Mouse (Mus musculus) midbrain, embryonic 14.5 days (tissue): Measurements from ENCODE around the gene Slc30a3. TPM values are rescaled to one million over a fixed set of nuclear protein-coding genes. Genes with fewer than 3 reads are reported as not detected.
A peak's percentile ranks its signal among the peaks of the same experiment; 100 is the strongest.

ENCODE experiments used
- ATAC-seq: fragments of 200-750 bp; cut with Nextera tagmentation; 2 replicates; pipeline ENCODE4 v1.8.0; 2017; ENCODE audit warnings: moderate number of reproducible peaks, moderate library complexity; ENCODE audit not compliant: low FRiP score, low TSS enrichment
- DNase-seq: peaks from one replicate; pipeline ENCODE4 v3.0.0-alpha.2; 2015
- H3K27ac ChIP-seq: fragments of 300-500 bp; sonication (generic); replicated peaks from 2 replicates; pipeline ENCODE4 v1.5.1; 2014; ENCODE audit warnings: mild to moderate bottlenecking, low read depth, low read length, moderate library complexity
- H3K27me3 ChIP-seq: fragments of 300-500 bp; sonication (generic); 2 replicates; pipeline ENCODE4 v1.6.1; 2014; ENCODE audit warnings: low read length, control low read depth, mixed read lengths; ENCODE audit not compliant: control insufficient read depth, insufficient read depth
- H3K36me3 ChIP-seq: fragments of 300-500 bp; sonication (generic); 2 replicates; pipeline ENCODE4 v1.6.1; 2014; ENCODE audit warnings: low read length, control low read depth; ENCODE audit not compliant: control insufficient read depth, insufficient read depth
- H3K4me1 ChIP-seq: fragments of 300-500 bp; sonication (generic); 2 replicates; pipeline ENCODE4 v1.6.1; 2014; ENCODE audit warnings: mild to moderate bottlenecking, antibody characterized with exemption, low read length, control low read depth; ENCODE audit not compliant: control insufficient read depth, insufficient read depth
- H3K4me2 ChIP-seq: fragments of 300-500 bp; sonication (generic); 2 replicates; pipeline ENCODE4 v1.6.1; 2014; ENCODE audit warnings: mild to moderate bottlenecking, low read length, moderate library complexity
- H3K4me3 ChIP-seq: fragments of 300-500 bp; sonication (generic); replicated peaks from 2 replicates; pipeline ENCODE4 v1.5.1; 2014; ENCODE audit warnings: low read depth, low read length
- H3K9ac ChIP-seq: fragments of 300-500 bp; sonication (generic); replicated peaks from 2 replicates; pipeline ENCODE4 v1.6.1; 2014; ENCODE audit warnings: mild to moderate bottlenecking, low read length, moderate library complexity
- H3K9me3 ChIP-seq: fragments of 300-500 bp; sonication (generic); 2 replicates; pipeline ENCODE4 v1.6.1; 2016; ENCODE audit warnings: low read length, control low read depth, mixed read lengths; ENCODE audit not compliant: control insufficient read depth
- WGBS: fragments of 180-500 bp; shearing (Covaris S2); extraction: QIAGEN DNeasy Blood & Tissue Kit; methylation state at CpG from one replicate; pipeline ENCODE4 v1.1.7; 2014; 5-methylcytosine and 5-hydroxymethylcytosine counted together
- polyA plus RNA-seq: library from polyadenylated mRNA; unstranded; fragments of >200 nt; fragmentation: Nextera tagmentation; extraction: Ambion mirVana; gene quantifications from 2 replicates; pipeline ENCODE4 v1.2.1, GENCODE M21; 2014

Slc30a3 gene
- polyA plus RNA-seq: 19.8 and 20.0 TPM in 2 replicates

DNA sequence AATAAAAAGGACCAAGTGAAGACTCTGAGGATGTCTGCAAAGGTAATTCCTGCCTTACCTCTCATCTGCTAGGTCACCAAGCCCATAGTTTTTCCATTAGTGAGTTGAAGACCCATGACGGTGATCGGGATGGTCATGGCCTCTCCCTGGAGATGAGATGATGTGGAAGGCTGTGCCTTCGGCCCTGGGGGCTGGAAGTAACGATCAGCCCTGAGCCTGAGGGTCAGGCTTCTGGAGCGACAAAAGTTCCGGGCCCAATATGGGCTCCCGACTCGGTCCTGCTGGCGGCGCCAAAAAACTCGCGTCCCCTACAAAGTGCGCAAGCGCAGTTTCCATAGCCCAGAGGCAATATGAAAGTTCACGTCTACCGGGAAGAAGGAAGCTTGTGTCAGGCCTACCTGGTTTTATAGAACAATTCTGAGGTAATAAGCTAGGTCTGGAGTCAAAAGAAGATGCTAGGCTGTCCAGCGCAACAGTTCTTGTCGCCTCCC, at the start of gene Slc30a3:
Gene Slc30a3 (minus strand): TSS at position 238 of the 491 bp plus-strand sequence.
- no peak within 1 kb of the TSS for H3K4me2 ChIP-seq
- 91% methylated on average over 18 of the region's 18 CpGs for WGBS
- no peaks in the 10 kb centered on the region for H3K9me3 ChIP-seq
- no peak within 1 kb of the TSS for H3K27ac ChIP-seq
- H3K4me1 ChIP-seq: no peaks in the 10 kb centered on the region
- ATAC-seq: no peak
- H3K36me3 ChIP-seq: no peaks in the 10 kb centered on the region
- no peak within 1 kb of the TSS for H3K9ac ChIP-seq
- H3K27me3 ChIP-seq: no peaks in the 10 kb centered on the region
- no peak within 1 kb of the TSS for H3K4me3 ChIP-seq
- no peak for DNase-seq

DNA sequence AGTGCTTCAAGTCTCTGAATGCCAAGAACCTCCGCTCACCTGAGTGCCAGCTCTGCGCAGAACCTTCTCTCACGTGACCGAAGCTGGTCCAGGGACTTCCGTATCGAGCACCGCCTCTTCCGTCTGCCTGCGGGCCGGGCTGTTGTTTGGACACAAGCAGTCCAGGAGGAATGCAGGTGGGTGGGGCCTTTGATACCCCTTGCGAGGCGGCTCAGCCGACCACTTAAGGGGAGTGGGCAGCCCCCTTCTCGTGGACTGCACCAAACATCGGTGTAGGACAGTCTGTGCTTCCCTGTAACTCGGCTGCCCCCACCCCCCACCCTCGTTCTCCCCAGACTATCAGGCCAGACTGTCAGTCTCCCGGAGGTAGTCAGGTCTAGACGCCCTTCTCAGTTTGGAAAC, 46.1 kb upstream of the Slc30a3 start, which contains the start of gene Mpv17:
Gene Mpv17 (minus strand): TSS at position 100 of the 402 bp plus-strand sequence.
- Histone ChIP-seq H3K9ac (peak within 1 kb of the TSS; percentile 75), H3K4me3 (peak within 1 kb of the TSS; percentile 68), H3K4me2 (peak within 1 kb of the TSS; percentile 65), H3K27me3 (no peaks in the 10 kb centered on the region), H3K9me3 (no peaks in the 10 kb centered on the region), H3K36me3 (peaks cover 40% of the 10 kb centered on the region), H3K4me1 (peaks cover 6% of the 10 kb centered on the region; the same call in 1 of the 2 replicates), H3K27ac (peak within 1 kb of the TSS; percentile 72)
- 0% methylated on average over 19 of the region's 19 CpGs for WGBS
- ATAC-seq: peak; percentile 92
- peak; percentile 91 for DNase-seq

DNA sequence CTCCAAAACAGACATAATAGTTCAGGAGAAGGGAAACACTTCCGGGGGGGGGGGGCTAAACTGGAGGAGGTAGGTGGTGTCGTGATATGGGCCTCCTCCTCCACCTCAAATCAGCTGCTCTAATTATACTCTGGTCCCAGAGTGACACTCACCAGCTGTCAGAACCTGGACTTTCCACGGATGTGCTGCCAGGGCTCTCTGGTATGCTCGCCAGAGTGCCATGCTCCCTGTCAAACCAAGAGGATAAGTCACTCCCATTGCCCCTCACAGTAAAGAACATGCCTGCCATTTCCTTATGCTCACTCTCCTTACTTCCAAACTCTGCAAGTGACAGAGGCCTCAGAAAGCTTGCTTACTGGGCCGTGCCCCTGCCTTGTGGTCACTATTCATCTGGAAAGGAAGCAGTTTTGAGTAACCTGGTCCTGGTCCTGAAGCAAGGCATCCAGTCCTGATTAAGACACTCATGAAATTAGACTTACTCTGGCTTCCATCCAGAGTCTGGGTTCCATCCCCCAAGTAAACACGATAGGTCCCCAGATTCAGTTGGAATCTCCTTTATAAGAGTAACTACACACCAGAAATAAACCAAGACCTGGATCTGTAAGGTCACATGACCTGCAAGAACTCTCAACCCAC, 45.6 kb upstream of the Slc30a3 start:
- Histone ChIP-seq H3K36me3 (peaks cover 35% of the 10 kb centered on the region), H3K9me3 (no peaks in the 10 kb centered on the region), H3K4me1 (peaks cover 6% of the 10 kb centered on the region; the same call in 1 of the 2 replicates), H3K9ac (peak overlapping the region; percentile 75), H3K27me3 (no peaks in the 10 kb centered on the region), H3K4me2 (peak overlapping the region; percentile 65), H3K4me3 (peak overlapping the region; percentile 68), H3K27ac (peak overlapping the region; percentile 72; the same call in 1 of the 2 replicates)
- WGBS: 36% methylated on average over 6 of the region's 6 CpGs
- no peak for DNase-seq
- 0 out of 2 replicates have a peak, but pooled peaks have one; percentile 38 for ATAC-seq

DNA sequence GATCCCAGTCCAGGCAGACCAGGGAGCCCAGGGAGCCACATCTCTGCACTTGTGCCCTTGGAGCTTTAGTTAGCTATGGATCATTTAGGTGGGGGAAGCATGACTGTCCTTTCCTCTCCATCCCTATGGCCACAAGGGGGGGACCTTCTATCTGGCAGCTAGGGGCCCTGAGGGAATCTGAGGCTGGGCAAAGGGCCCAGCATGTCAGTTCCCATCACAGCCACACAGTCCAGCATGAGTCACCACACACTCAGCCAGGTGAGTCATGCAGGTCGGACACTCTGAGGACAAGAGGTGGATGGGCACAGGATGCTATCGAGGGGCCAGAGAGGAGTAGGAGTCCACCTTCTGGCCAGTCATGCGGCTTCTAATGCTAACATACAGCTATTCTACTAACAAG, 43.7 kb upstream of the Slc30a3 start:
- H3K36me3 ChIP-seq: peaks cover 16% of the 10 kb centered on the region
- peaks cover 6% of the 10 kb centered on the region; the same call in 1 of the 2 replicates for H3K4me1 ChIP-seq
- 95% methylated on average over 3 of the region's 3 CpGs for WGBS
- DNase-seq (no peak), ATAC-seq (no peak)
- no peaks in the 10 kb centered on the region for H3K9me3 ChIP-seq
- no peaks in the 10 kb centered on the region for H3K27me3 ChIP-seq
- no peak overlapping the region for H3K9ac ChIP-seq
- no peak overlapping the region for H3K4me3 ChIP-seq
- H3K4me2 ChIP-seq: no peak overlapping the region
- H3K27ac ChIP-seq: no peak overlapping the region

DNA sequence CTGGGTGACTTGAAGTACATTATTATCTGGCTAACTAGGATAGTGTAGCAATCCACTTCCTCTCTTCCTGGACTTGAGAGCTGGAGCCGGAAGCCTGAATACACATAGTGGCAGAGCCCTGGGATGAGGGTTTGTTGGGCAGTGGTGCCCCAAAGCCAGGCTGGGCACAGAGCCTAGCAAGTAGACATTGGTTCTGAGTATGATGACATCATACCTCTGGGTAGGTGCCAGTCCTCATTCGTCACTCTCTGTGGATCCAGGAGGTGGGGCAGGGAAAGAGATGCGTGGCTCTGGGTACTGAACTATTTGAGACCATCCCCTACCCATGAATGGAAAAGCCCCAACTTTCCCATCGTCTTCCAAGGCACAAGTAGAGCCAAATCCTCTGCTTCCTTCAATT, 41.7 kb upstream of the Slc30a3 start:
- Histone ChIP-seq H3K4me2 (no peak overlapping the region), H3K9me3 (no peaks in the 10 kb centered on the region), H3K4me3 (no peak overlapping the region), H3K9ac (no peak overlapping the region), H3K36me3 (peaks cover 7% of the 10 kb centered on the region; the same call in 1 of the 2 replicates), H3K27me3 (no peaks in the 10 kb centered on the region), H3K4me1 (peaks cover 6% of the 10 kb centered on the region; the same call in 1 of the 2 replicates), H3K27ac (no peak overlapping the region)
- ATAC-seq: no peak
- no peak for DNase-seq
- 90% methylated on average over 4 of the region's 4 CpGs for WGBS

DNA sequence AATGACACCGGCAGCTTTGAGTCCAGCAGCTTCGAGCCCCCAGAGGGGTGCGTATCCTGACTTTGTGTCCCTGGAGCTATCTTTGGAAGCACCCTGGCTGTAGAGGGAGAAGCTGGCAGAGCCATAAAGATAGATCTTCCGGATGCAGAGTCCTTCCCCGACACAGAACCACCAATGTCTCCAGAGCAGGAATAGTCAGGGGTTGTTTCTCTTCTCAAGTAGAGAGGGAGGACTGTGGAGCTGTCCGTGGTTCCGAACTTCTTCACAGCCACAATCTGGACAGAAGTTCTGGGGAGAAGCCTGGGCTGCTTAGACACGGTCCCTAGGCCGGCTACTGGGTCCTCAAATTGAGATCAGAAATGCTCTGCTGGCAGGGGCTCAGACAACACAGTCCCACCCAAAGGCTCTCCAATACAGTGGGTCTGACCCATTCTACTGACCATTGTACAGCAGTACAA, 31.0 kb upstream of the Slc30a3 start:
- H3K9me3 ChIP-seq: no peaks in the 10 kb centered on the region
- H3K4me3 ChIP-seq: no peak overlapping the region
- H3K36me3 ChIP-seq: peaks cover 4% of the 10 kb centered on the region
- no peak overlapping the region for H3K27ac ChIP-seq
- 0 out of 2 replicates have a peak, but pooled peaks cover 2% of the 10 kb centered on the region for H3K4me1 ChIP-seq
- ATAC-seq (no peak), DNase-seq (no peak)
- H3K4me2 ChIP-seq: no peak overlapping the region
- H3K9ac ChIP-seq: no peak overlapping the region
- 15% methylated on average over 9 of the region's 9 CpGs for WGBS
- H3K27me3 ChIP-seq: peaks cover 45% of the 10 kb centered on the region

DNA sequence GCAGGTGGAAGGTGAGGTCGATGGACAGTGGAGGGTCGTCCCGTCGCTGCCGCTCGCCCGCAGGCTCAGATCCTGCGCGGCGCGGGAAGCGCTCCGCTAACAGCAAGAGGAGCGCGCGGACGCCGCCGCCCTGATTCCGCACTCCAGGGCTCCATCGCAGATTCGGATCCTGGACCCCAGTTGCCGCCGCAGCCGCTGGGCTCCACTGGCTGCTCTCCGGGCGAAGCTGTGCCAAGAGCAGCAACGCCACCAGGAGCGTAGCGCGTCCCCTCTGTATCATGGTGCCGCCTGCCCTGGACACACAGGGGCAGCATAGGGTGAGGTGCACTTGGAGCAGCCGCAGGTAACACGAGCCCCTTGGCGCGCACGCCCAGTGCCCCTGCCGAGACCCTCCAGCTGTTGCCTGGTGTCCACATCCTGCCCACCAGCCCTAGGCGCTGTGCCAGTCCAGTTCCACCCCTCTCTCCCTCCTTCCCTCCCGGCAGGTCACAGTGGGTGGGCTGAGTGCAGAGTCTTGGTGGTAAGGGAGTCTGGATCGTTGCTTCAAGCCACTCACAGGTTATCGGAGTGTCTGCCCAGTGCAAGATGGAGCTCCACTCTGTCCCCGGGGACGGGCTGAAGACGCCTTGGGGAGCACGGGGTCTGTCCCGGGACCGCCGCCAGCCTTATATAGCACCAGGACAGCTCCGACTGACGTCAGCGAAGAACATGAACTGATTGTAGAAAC, 30.4 kb upstream of the Slc30a3 start, which contains the start of gene Ucn:
Gene Ucn (minus strand): TSS at position 589 of the 727 bp plus-strand sequence.
- peaks cover 45% of the 10 kb centered on the region for H3K27me3 ChIP-seq
- no peaks in the 10 kb centered on the region for H3K9me3 ChIP-seq
- 1% methylated on average over 52 of the region's 52 CpGs for WGBS
- H3K27ac ChIP-seq: no peak within 1 kb of the TSS
- peak within 1 kb of the TSS; percentile 26 for H3K4me3 ChIP-seq
- H3K9ac ChIP-seq: no peak within 1 kb of the TSS; the same call in 1 of the 2 replicates
- peak within 1 kb of the TSS; percentile 50 for H3K4me2 ChIP-seq
- ATAC-seq (no peak), DNase-seq (peak; percentile 36)
- 0 out of 2 replicates have a peak, but pooled peaks cover 2% of the 10 kb centered on the region for H3K4me1 ChIP-seq
- H3K36me3 ChIP-seq: peaks cover 2% of the 10 kb centered on the region

DNA sequence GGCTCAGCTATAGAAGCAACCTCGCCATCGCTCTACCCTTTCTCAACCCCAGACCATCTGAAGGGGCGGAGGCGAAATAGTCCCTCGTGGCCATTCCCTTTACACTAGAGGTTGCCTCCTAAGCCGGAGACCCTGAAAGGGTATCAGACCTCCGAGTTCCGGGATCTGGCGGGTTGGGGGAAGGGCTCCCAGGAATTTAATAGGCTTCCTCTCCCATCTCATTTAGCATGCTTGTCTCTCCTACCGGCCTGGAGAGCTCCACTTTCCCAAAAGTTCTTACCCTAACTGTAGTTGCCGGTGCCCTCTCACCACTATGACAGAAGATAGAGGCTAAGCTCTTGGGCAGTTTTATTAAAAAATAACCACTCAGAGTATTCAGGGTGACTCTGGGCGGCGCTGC, 29.6 kb upstream of the Slc30a3 start:
- Histone ChIP-seq H3K4me1 (0 out of 2 replicates have a peak, but pooled peaks cover 2% of the 10 kb centered on the region), H3K27me3 (peaks cover 45% of the 10 kb centered on the region), H3K4me2 (peak overlapping the region; percentile 50), H3K9me3 (no peaks in the 10 kb centered on the region), H3K9ac (no peak overlapping the region), H3K36me3 (no peaks in the 10 kb centered on the region; the same call in 1 of the 2 replicates), H3K27ac (no peak overlapping the region), H3K4me3 (peak overlapping the region; percentile 26)
- 1% methylated on average over 13 of the region's 13 CpGs for WGBS
- no peak for ATAC-seq
- DNase-seq: no peak
